ENCODE assay signal across 11 mouse cellular contexts in genomic region chr3:105019826-105020692, GRCm38 (mm10). TPM values are rescaled to one million over a fixed set of nuclear protein-coding genes. Genes with fewer than 3 reads are reported as not detected.
A peak's percentile ranks its signal among the peaks of the same experiment; 100 is the strongest.
DNase-seq lines count a peak whose midpoint lies in the region; ATAC-seq and TF ChIP-seq lines count a peak whose summit lies in the region.
"Had no signal": no experiment of that assay in that cellular context is flagged by ENCODE, and none has a peak within 500 bp of the region (broad histone marks: within the 10 kb centered on the region; RNA-seq: fewer than 3 reads in every experiment).

No protein-coding gene starts in this region.

- H3K4me3 ChIP-seq in kidney, embryonic 15.5 days (replicated peaks) = no peak overlapping the region
- H3K4me3 ChIP-seq in heart, embryonic 10.5 days = no peak overlapping the region
- no peak overlapping the region for H3K4me3 ChIP-seq in intestine, postnatal 0 days (ENCODE audit: low read depth, low read length)

- ATAC-seq in kidney, embryonic 15.5 days (replicated peaks; ENCODE audit: low FRiP score) = no peak
- 0 out of 2 replicates have a peak, but pooled peaks have one; percentile 36 for ATAC-seq in intestine, postnatal 0 days

- no peak for DNase-seq in kidney, postnatal 4 days
- DNase-seq in heart, embryonic 10.5 days (ENCODE audit: low spot score) = no peak
- DNase-seq in lung, postnatal 4 days = peak; percentile 46 to 53
- no peak for DNase-seq in left cerebral cortex, postnatal 10 days (ENCODE audit: extremely low spot score in 1 of 2, low spot score in 2 of 2)
- no peak for DNase-seq in T-cell, adult 2 months (ENCODE audit: low spot score)
- no peak for DNase-seq in adrenal gland, adult 8-10 months
- DNase-seq: right cerebral cortex, postnatal 14 days had no signal

- intact Hi-C loops in left cerebral cortex, postnatal 10 days (cut with DNase I) = no loop called here

- H3K27ac ChIP-seq in kidney, embryonic 15.5 days = peak overlapping the region; percentile 51
- H3K27ac ChIP-seq in heart, embryonic 10.5 days = peak overlapping the region; percentile 36; the same call in 1 of the 2 replicates
- H3K27ac ChIP-seq in intestine, postnatal 0 days (ENCODE audit: low read depth, low read length) = peak overlapping the region; percentile 81

- no peaks in the 10 kb centered on the region for H3K9me3 ChIP-seq in kidney, embryonic 15.5 days (replicated peaks)
- H3K9me3 ChIP-seq in heart, embryonic 10.5 days = no peaks in the 10 kb centered on the region
- H3K9me3 ChIP-seq in intestine, postnatal 0 days (ENCODE audit: control insufficient read depth) = no peaks in the 10 kb centered on the region
- H3K9me3 ChIP-seq: G1E had no signal

- no peak overlapping the region for H3K9ac ChIP-seq in kidney, embryonic 15.5 days
- no peak overlapping the region for H3K9ac ChIP-seq in intestine, postnatal 0 days (ENCODE audit: low read depth, low read length)

- H3K27me3 ChIP-seq in kidney, embryonic 15.5 days = no peaks in the 10 kb centered on the region
- no peaks in the 10 kb centered on the region for H3K27me3 ChIP-seq in heart, embryonic 10.5 days (ENCODE audit: insufficient read depth, poor library complexity, severe bottlenecking)
- H3K27me3 ChIP-seq in intestine, postnatal 0 days (replicated peaks; ENCODE audit: control insufficient read depth, insufficient read depth, low read length) = no peaks in the 10 kb centered on the region

- 51% methylated on average over 12 of the region's 12 CpGs for WGBS in kidney, embryonic 15.5 days
- WGBS in heart, embryonic 10.5 days = 40% methylated on average over 12 of the region's 12 CpGs
- 32% methylated on average over 12 of the region's 12 CpGs for WGBS in intestine, postnatal 0 days

- 0 out of 2 replicates have a peak, but pooled peaks cover 2% of the 10 kb centered on the region for H3K4me1 ChIP-seq in kidney, embryonic 15.5 days
- peaks cover 72% of the 10 kb centered on the region for H3K4me1 ChIP-seq in heart, embryonic 10.5 days
- peaks cover 9% of the 10 kb centered on the region for H3K4me1 ChIP-seq in intestine, postnatal 0 days (replicated peaks; ENCODE audit: control insufficient read depth, insufficient read depth, low read length)

- H3K36me3 ChIP-seq in kidney, embryonic 15.5 days = 0 out of 2 replicates have a peak, but pooled peaks cover 13% of the 10 kb centered on the region
- peaks cover 30% of the 10 kb centered on the region for H3K36me3 ChIP-seq in heart, embryonic 10.5 days
- H3K36me3 ChIP-seq in intestine, postnatal 0 days (ENCODE audit: control insufficient read depth, insufficient read depth) = no peaks in the 10 kb centered on the region; the same call in 1 of the 2 replicates
- H3K36me3 ChIP-seq: G1E had no signal

- H3K4me2 ChIP-seq in kidney, embryonic 15.5 days = no peak overlapping the region
- H3K4me2 ChIP-seq in intestine, postnatal 0 days (replicated peaks; ENCODE audit: low read depth) = peak overlapping the region; percentile 21; the same call in 1 of the 2 replicates

- no peak; the same call in 1 of the 2 replicates for TF ChIP-seq CTCF in intestine, postnatal 0 days (IDR thresholded peaks at IDR 0.05; ENCODE audit: low read depth)

RNA-seq across cellular contexts. Expression of gene Cttnbp2nl, which starts 32.9 kb away (rescaled TPM):
- polyA plus RNA-seq in kidney, embryonic 15.5 days (2015; fragmentation: Nextera tagmentation; extraction: Ambion mirVana) = 26.4 and 29.4 TPM in 2 replicates
- polyA plus RNA-seq in heart, embryonic 10.5 days (2016; fragmentation: Nextera tagmentation; extraction: Ambion mirVana) = 35.9 and 37.4 TPM in 2 replicates
- 9.8 and 10.6 TPM in 2 replicates for polyA plus RNA-seq in intestine, postnatal 0 days (2015; fragmentation: Nextera tagmentation; extraction: Ambion mirVana)
- total RNA-seq in left cerebral cortex, postnatal 10 days (2021) = 10 to 100 TPM; 38.7 to 42.7 TPM
- 10 to 100 TPM; 15.7 to 29.3 (median 20.8) TPM for total RNA-seq in adrenal gland, adult 8-10 months (2022)

RNA-seq across cellular contexts. Expression of gene 4930564D02Rik, which starts 46.6 kb away (rescaled TPM):
- polyA plus RNA-seq in kidney, embryonic 15.5 days (2015; fragmentation: Nextera tagmentation; extraction: Ambion mirVana) = not detected in 2 replicates
- not detected in 2 replicates for polyA plus RNA-seq in heart, embryonic 10.5 days (2016; fragmentation: Nextera tagmentation; extraction: Ambion mirVana)
- not detected in 2 replicates for polyA plus RNA-seq in intestine, postnatal 0 days (2015; fragmentation: Nextera tagmentation; extraction: Ambion mirVana)
- not detected for total RNA-seq in left cerebral cortex, postnatal 10 days (2021)
- not detected for total RNA-seq in adrenal gland, adult 8-10 months (2022)
- total RNA-seq: G1E had no signal
- polyA plus RNA-seq: G1E; large intestine, adult 2 months had no signal

RNA-seq across cellular contexts. Expression of gene Wnt2b, which starts 58.3 kb away (rescaled TPM):
- polyA plus RNA-seq in kidney, embryonic 15.5 days (2015; fragmentation: Nextera tagmentation; extraction: Ambion mirVana) = 0.36 and 1.1 TPM in 2 replicates
- polyA plus RNA-seq in heart, embryonic 10.5 days (2016; fragmentation: Nextera tagmentation; extraction: Ambion mirVana) = 1.3 and 1.6 TPM in 2 replicates
- 1.2 and 1.5 TPM in 2 replicates for polyA plus RNA-seq in intestine, postnatal 0 days (2015; fragmentation: Nextera tagmentation; extraction: Ambion mirVana)
- 1 to 10 TPM; 2.2 to 3.0 TPM for total RNA-seq in left cerebral cortex, postnatal 10 days (2021)
- 10 to 100 TPM; 21.8 to 30.9 (median 26.2) TPM for total RNA-seq in adrenal gland, adult 8-10 months (2022)
- polyA plus RNA-seq: G1E had no signal

Comparison
In these comparisons a context has a peak if more than half of its experiments do, and no peak if none do; other contexts are left out.
1. DNase-seq: peak in lung, postnatal 4 days (2 of 2); none in kidney, postnatal 4 days (0 of 2), heart, embryonic 10.5 days (single experiment), left cerebral cortex, postnatal 10 days (0 of 2), T-cell, adult 2 months (single experiment) and adrenal gland, adult 8-10 months (single experiment).
2. Peak in every context shown above with its lines, with median percentiles within 50 percentile points of each other: H3K27ac ChIP-seq.